16 mouse cellular contexts compared by ENCODE assay signal in genomic region chr8:61264881-61265280, GRCm38 (mm10). TPM values are rescaled to one million over a fixed set of nuclear protein-coding genes. Genes with fewer than 3 reads are reported as not detected.
A peak's percentile ranks its signal among the peaks of the same experiment; 100 is the strongest.
DNase-seq lines count a peak whose midpoint lies in the region; ATAC-seq lines count a peak whose summit lies in the region.
"Had no signal": no experiment of that assay in that cellular context is flagged by ENCODE, and none has a peak within 500 bp of the region (broad histone marks: within the 10 kb centered on the region; RNA-seq: fewer than 3 reads in every experiment).

No protein-coding gene starts in this region.

- H3K4me3 ChIP-seq in embryonic facial prominence, embryonic 13.5 days: no peak overlapping the region
- no peak overlapping the region for H3K4me3 ChIP-seq in embryonic facial prominence, embryonic 10.5 days
- H3K4me3 ChIP-seq in heart, embryonic 16.5 days (ENCODE audit: low read length): no peak overlapping the region
- no peak overlapping the region for H3K4me3 ChIP-seq in lung, embryonic 15.5 days
- H3K4me3 ChIP-seq in stomach, embryonic 15.5 days (replicated peaks): no peak overlapping the region
- H3K4me3 ChIP-seq: hindbrain, embryonic 10.5 days; liver, embryonic 15.5 days; neural tube, embryonic 12.5 days had no signal

- H3K9ac ChIP-seq in embryonic facial prominence, embryonic 13.5 days: no peak overlapping the region
- no peak overlapping the region for H3K9ac ChIP-seq in heart, embryonic 16.5 days (ENCODE audit: low read length)
- H3K9ac ChIP-seq in lung, embryonic 15.5 days: no peak overlapping the region
- no peak overlapping the region for H3K9ac ChIP-seq in stomach, embryonic 15.5 days
- H3K9ac ChIP-seq: liver, embryonic 15.5 days; neural tube, embryonic 12.5 days had no signal

- 74% methylated on average over 7 of the region's 7 CpGs for WGBS in embryonic facial prominence, embryonic 13.5 days
- 83% methylated on average over 7 of the region's 7 CpGs for WGBS in embryonic facial prominence, embryonic 10.5 days
- 28% methylated on average over 7 of the region's 7 CpGs for WGBS in heart, embryonic 16.5 days
- WGBS in lung, embryonic 15.5 days: 21% methylated on average over 7 of the region's 7 CpGs
- 60% methylated on average over 7 of the region's 7 CpGs for WGBS in stomach, embryonic 15.5 days

- intact Hi-C loops in heart, postnatal 36 days (cut with DNase I): no loop called here

- peak overlapping the region; percentile 39 for H3K27ac ChIP-seq in embryonic facial prominence, embryonic 13.5 days
- H3K27ac ChIP-seq in embryonic facial prominence, embryonic 10.5 days (replicated peaks): no peak overlapping the region
- H3K27ac ChIP-seq in heart, embryonic 16.5 days (ENCODE audit: low read length): peak overlapping the region; percentile 55; the same call in 1 of the 2 replicates
- peak overlapping the region; percentile 70 for H3K27ac ChIP-seq in lung, embryonic 15.5 days
- 0 out of 2 replicates have a peak overlapping the region, but pooled peaks have one; percentile 21 for H3K27ac ChIP-seq in stomach, embryonic 15.5 days
- H3K27ac ChIP-seq: hindbrain, embryonic 10.5 days; liver, embryonic 15.5 days; neural tube, embryonic 12.5 days had no signal

- H3K36me3 ChIP-seq in embryonic facial prominence, embryonic 13.5 days: no peaks in the 10 kb centered on the region
- no peaks in the 10 kb centered on the region for H3K36me3 ChIP-seq in embryonic facial prominence, embryonic 10.5 days (replicated peaks)
- H3K36me3 ChIP-seq in heart, embryonic 16.5 days (ENCODE audit: control insufficient read depth, insufficient read depth): no peaks in the 10 kb centered on the region
- H3K36me3 ChIP-seq in lung, embryonic 15.5 days: no peaks in the 10 kb centered on the region
- no peaks in the 10 kb centered on the region for H3K36me3 ChIP-seq in stomach, embryonic 15.5 days
- H3K36me3 ChIP-seq: G1E; hindbrain, embryonic 10.5 days; liver, embryonic 15.5 days; neural tube, embryonic 12.5 days had no signal

- no peaks in the 10 kb centered on the region for H3K27me3 ChIP-seq in embryonic facial prominence, embryonic 13.5 days
- H3K27me3 ChIP-seq in embryonic facial prominence, embryonic 10.5 days (replicated peaks; ENCODE audit: low read depth, poor library complexity, severe bottlenecking): no peaks in the 10 kb centered on the region
- no peaks in the 10 kb centered on the region for H3K27me3 ChIP-seq in heart, embryonic 16.5 days (ENCODE audit: control insufficient read depth, insufficient read depth, low read length)
- no peaks in the 10 kb centered on the region for H3K27me3 ChIP-seq in lung, embryonic 15.5 days
- no peaks in the 10 kb centered on the region for H3K27me3 ChIP-seq in stomach, embryonic 15.5 days (replicated peaks)
- H3K27me3 ChIP-seq: liver, embryonic 15.5 days; neural tube, embryonic 12.5 days had no signal

- peaks cover 28% of the 10 kb centered on the region for H3K4me1 ChIP-seq in embryonic facial prominence, embryonic 13.5 days
- H3K4me1 ChIP-seq in embryonic facial prominence, embryonic 10.5 days: peaks cover 15% of the 10 kb centered on the region
- peaks cover 9% of the 10 kb centered on the region for H3K4me1 ChIP-seq in heart, embryonic 16.5 days (ENCODE audit: control insufficient read depth, insufficient read depth, low read length)
- H3K4me1 ChIP-seq in lung, embryonic 15.5 days: peaks cover 47% of the 10 kb centered on the region
- H3K4me1 ChIP-seq in stomach, embryonic 15.5 days: peaks cover 9% of the 10 kb centered on the region

- H3K9me3 ChIP-seq in embryonic facial prominence, embryonic 13.5 days: no peaks in the 10 kb centered on the region
- H3K9me3 ChIP-seq in embryonic facial prominence, embryonic 10.5 days: no peaks in the 10 kb centered on the region
- no peaks in the 10 kb centered on the region for H3K9me3 ChIP-seq in heart, embryonic 16.5 days (replicated peaks; ENCODE audit: control insufficient read depth, low read length)
- H3K9me3 ChIP-seq in lung, embryonic 15.5 days: no peaks in the 10 kb centered on the region
- H3K9me3 ChIP-seq in stomach, embryonic 15.5 days: no peaks in the 10 kb centered on the region
- H3K9me3 ChIP-seq: G1E; hindbrain, embryonic 10.5 days; liver, embryonic 15.5 days; neural tube, embryonic 12.5 days had no signal

- H3K4me2 ChIP-seq in embryonic facial prominence, embryonic 13.5 days: no peak overlapping the region
- peak overlapping the region; percentile 13; the same call in 1 of the 2 replicates for H3K4me2 ChIP-seq in heart, embryonic 16.5 days (ENCODE audit: low read depth, low read length)
- H3K4me2 ChIP-seq in lung, embryonic 15.5 days: peak overlapping the region; percentile 28
- no peak overlapping the region for H3K4me2 ChIP-seq in stomach, embryonic 15.5 days
- H3K4me2 ChIP-seq: liver, embryonic 15.5 days; neural tube, embryonic 12.5 days had no signal

- no peak for DNase-seq in embryonic facial prominence, embryonic 10.5 days (ENCODE audit: low spot score)
- DNase-seq in heart, postnatal 36 days: no peak
- DNase-seq in lung, postnatal 10 days: no peak
- no peak for DNase-seq in cerebellum, postnatal 14 days
- DNase-seq: cerebellum, adult 9-10 months; layer of hippocampus, adult 9-11 months; spleen, adult 18-20 months had no signal

- no peak for ATAC-seq in embryonic facial prominence, embryonic 13.5 days (ENCODE audit: insufficient number of reproducible peaks, insufficient read depth, low FRiP score, low TSS enrichment, low read depth)
- ATAC-seq in heart, embryonic 16.5 days (replicated peaks; ENCODE audit: extremely low read depth, insufficient read depth, low FRiP score): no peak
- no peak for ATAC-seq in lung, embryonic 15.5 days (ENCODE audit: borderline replicate concordance, extremely low read depth, low FRiP score, low TSS enrichment)
- no peak for ATAC-seq in stomach, embryonic 15.5 days (ENCODE audit: insufficient read depth, low FRiP score, low read depth)
- ATAC-seq: CD4-positive, CD25-positive, alpha-beta regulatory T cell, adult 4 months had no signal

RNA-seq across cellular contexts. Expression of gene Sh3rf1, which starts 41.2 kb away (rescaled TPM):
- 14.9 and 16.1 TPM in 2 replicates for polyA plus RNA-seq in embryonic facial prominence, embryonic 13.5 days (2015; fragmentation: Nextera tagmentation; extraction: Ambion mirVana)
- 17.0 and 17.4 TPM in 2 replicates for polyA plus RNA-seq in embryonic facial prominence, embryonic 10.5 days (2016; fragmentation: Nextera tagmentation; extraction: Ambion mirVana)
- 4.9 and 5.3 TPM in 2 replicates for polyA plus RNA-seq in heart, embryonic 16.5 days (2015; fragmentation: Nextera tagmentation; extraction: Ambion mirVana)
- total RNA-seq in heart, postnatal 36 days (2021): 1 to 10 TPM; 5.7 to 6.5 TPM
- polyA plus RNA-seq in lung, embryonic 15.5 days (2015; fragmentation: Nextera tagmentation; extraction: Ambion mirVana): 15.8 and 16.8 TPM in 2 replicates
- polyA plus RNA-seq in stomach, embryonic 15.5 days (2015; fragmentation: Nextera tagmentation; extraction: Ambion mirVana): 11.0 and 11.4 TPM in 2 replicates

Comparison
In these comparisons a context has a peak if more than half of its experiments do, and no peak if none do; other contexts are left out.
1. H3K4me2 ChIP-seq: peak in heart, embryonic 16.5 days (single experiment) and lung, embryonic 15.5 days (single experiment); none in embryonic facial prominence, embryonic 13.5 days (single experiment) and stomach, embryonic 15.5 days (single experiment).